Mouse (Mus musculus) mouse embryonic stem cell (cell line): ENCODE measurements at regions not wholly inside any gene's neighbourhood (a gene's known extent, or its start where the extent isn't known, plus 50 kb on each side); places are given as distances from the start of the nearest gene placed in this dataset.

Experiments used
- in situ Hi-C, 2 experiments: fragments of 300-500 bp; cut with MboI; formaldehyde crosslinking; loops; 1 replicate in 1 of 2; 3 replicates in 1 of 2; pipeline ENCODE4 v1.14.3; 2019 to 2020; ENCODE audit warnings: low sequenced_read_pairs in 2 of 2, low pct_unique_long_range_greater_than_20kb in 1 of 2, mixed read lengths in 1 of 2; ENCODE audit not compliant: unreplicated experiment in 1 of 2

GRCm38 (mm10) chr2:174937930-174938329 lies 72.1 kb upstream of the Gm14444 start:
- in situ Hi-C loops: no loop called here

GRCm38 (mm10) chr2:174942221-174942620 lies 67.8 kb upstream of the Gm14444 start:
- in situ Hi-C loops: no loop called here

GRCm38 (mm10) chr2:174948106-174948505 lies 61.9 kb upstream of the Gm14444 start:
- in situ Hi-C loops: no loop called here
